Mouse (Mus musculus): Measurements from ENCODE around the gene Ehd4. TPM values are rescaled to one million over a fixed set of nuclear protein-coding genes. Genes with fewer than 3 reads are reported as not detected.
A peak's percentile ranks its signal among the peaks of the same experiment; 100 is the strongest.

The Ehd4 gene
- total and polyA plus RNA-seq, 3 experiments: 8.1 to 27.7 (median 9.8) TPM

DNA sequence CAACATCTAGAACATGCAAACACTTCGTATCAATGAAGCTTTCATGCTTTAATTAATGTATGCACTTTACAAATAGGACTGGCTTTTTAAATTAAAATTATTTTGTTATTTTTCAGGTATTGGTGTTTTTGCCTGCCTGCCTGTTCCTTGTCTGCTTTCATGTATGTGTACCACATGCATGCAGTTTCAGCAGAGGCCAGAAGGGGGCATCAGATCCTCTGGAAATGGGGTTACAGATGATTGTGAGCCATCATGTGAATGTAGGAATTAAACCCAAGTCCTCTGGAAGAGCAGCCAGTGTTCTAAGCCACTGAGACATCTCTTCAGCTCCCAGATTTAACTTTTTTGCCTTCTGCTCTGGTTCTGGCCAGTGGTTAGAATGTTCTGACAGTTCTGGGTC is 33.2 kb upstream of the Ehd4 start:
- in situ Hi-C loops (cut with MboI; ENCODE audit: low pct_ligation_motif_present, low pct_unique_long_range_greater_than_20kb, low sequenced_read_pairs): no loop called here
- Histone ChIP-seq H3K4me3 (replicated peaks in 1 of 3; ENCODE audit: low read depth in 2 of 3, low read length in 2 of 3, poor library complexity in 1 of 3) (no peak overlapping the region), H3K27ac (ENCODE audit: insufficient read depth, low read depth) (no peak overlapping the region), H3K79me2 (replicated peaks; ENCODE audit: control insufficient read depth, extremely low read depth, insufficient read depth, poor library complexity, severe bottlenecking) (no peaks in the 10 kb centered on the region), H3K36me3 (replicated peaks in 1 of 2; ENCODE audit: control insufficient read depth in 1 of 2, insufficient read depth in 1 of 2, low read length in 1 of 2) (no peaks in the 10 kb centered on the region), H3K9me3 (replicated peaks; ENCODE audit: low read length) (peaks cover 11% of the 10 kb centered on the region), H3K4me1 (ENCODE audit: control insufficient read depth in 1 of 2, insufficient read depth in 2 of 2) (no peaks in the 10 kb centered on the region), H3K9ac (ENCODE audit: insufficient read depth, low read depth) (no peak overlapping the region), H3K27me3 (replicated peaks) (peaks cover 35% of the 10 kb centered on the region), H3K4me2 (ENCODE audit: insufficient read depth, low read depth, poor library complexity, severe bottlenecking) (no peak overlapping the region)
- no peak for DNase-seq (ENCODE audit: extremely low read depth)
- TF ChIP-seq SMC3 (IDR thresholded peaks at IDR 0.05; ENCODE audit: low read depth, low read length) (peak; percentile 37), CHD2 (IDR thresholded peaks at IDR 0.05; ENCODE audit: low read length) (no peak), RAD21 (IDR thresholded peaks at IDR 0.05; ENCODE audit: low read depth, low read length) (peak; percentile 46), ZNF384 (IDR thresholded peaks at IDR 0.05; ENCODE audit: low read depth, low read length) (no peak), CTCF (conservative IDR thresholded peaks at IDR 0.05 in 1 of 2, IDR thresholded peaks at IDR 0.05 in 1 of 2; ENCODE audit: low read depth in 2 of 2, low read length in 2 of 2) (peak; percentile 19 to 57; a peak in 3 of 4 replicates)
- dilution Hi-C loops (cut with MboI; ENCODE audit: extremely low pct_ligation_motif_present, extremely low pct_unique_long_range_greater_than_20kb, low sequenced_read_pairs): no loop called here

GRCm38 (mm10) chr2:120185527-120186276 is 31.3 kb upstream of the Ehd4 start:
- Histone ChIP-seq H3K27ac (ENCODE audit: insufficient read depth, low read depth) (no peak overlapping the region), H3K4me3 (replicated peaks in 1 of 3; ENCODE audit: low read depth in 2 of 3, low read length in 2 of 3, poor library complexity in 1 of 3) (no peak overlapping the region), H3K36me3 (replicated peaks in 1 of 2; ENCODE audit: control insufficient read depth in 1 of 2, insufficient read depth in 1 of 2, low read length in 1 of 2) (no peaks in the 10 kb centered on the region), H3K4me2 (ENCODE audit: insufficient read depth, low read depth, poor library complexity, severe bottlenecking) (no peak overlapping the region), H3K79me2 (replicated peaks; ENCODE audit: control insufficient read depth, extremely low read depth, insufficient read depth, poor library complexity, severe bottlenecking) (no peaks in the 10 kb centered on the region), H3K9ac (ENCODE audit: insufficient read depth, low read depth) (no peak overlapping the region), H3K4me1 (ENCODE audit: control insufficient read depth in 1 of 2, insufficient read depth in 2 of 2) (no peaks in the 10 kb centered on the region), H3K27me3 (replicated peaks) (peaks cover 26% of the 10 kb centered on the region), H3K9me3 (replicated peaks; ENCODE audit: low read length) (peaks cover 3% of the 10 kb centered on the region)
- DNase-seq (ENCODE audit: extremely low read depth): no peak
- in situ Hi-C loops (cut with MboI; ENCODE audit: low pct_ligation_motif_present, low pct_unique_long_range_greater_than_20kb, low sequenced_read_pairs) (no loop called here), dilution Hi-C loops (cut with MboI; ENCODE audit: extremely low pct_ligation_motif_present, extremely low pct_unique_long_range_greater_than_20kb, low sequenced_read_pairs) (no loop called here)
- TF ChIP-seq SMC3 (IDR thresholded peaks at IDR 0.05; ENCODE audit: low read depth, low read length) (peak; percentile 15; the same call in 1 of the 2 replicates), MAFK (IDR thresholded peaks at IDR 0.05; ENCODE audit: insufficient replicate concordance, low read length) (no peak), CTCF (conservative IDR thresholded peaks at IDR 0.05 in 1 of 2, IDR thresholded peaks at IDR 0.05 in 1 of 2; ENCODE audit: low read depth in 2 of 2, low read length in 2 of 2) (peak; percentile 15 to 56; a peak in 2 of 4 replicates), RAD21 (IDR thresholded peaks at IDR 0.05; ENCODE audit: low read depth, low read length) (peak; percentile 43)

DNA sequence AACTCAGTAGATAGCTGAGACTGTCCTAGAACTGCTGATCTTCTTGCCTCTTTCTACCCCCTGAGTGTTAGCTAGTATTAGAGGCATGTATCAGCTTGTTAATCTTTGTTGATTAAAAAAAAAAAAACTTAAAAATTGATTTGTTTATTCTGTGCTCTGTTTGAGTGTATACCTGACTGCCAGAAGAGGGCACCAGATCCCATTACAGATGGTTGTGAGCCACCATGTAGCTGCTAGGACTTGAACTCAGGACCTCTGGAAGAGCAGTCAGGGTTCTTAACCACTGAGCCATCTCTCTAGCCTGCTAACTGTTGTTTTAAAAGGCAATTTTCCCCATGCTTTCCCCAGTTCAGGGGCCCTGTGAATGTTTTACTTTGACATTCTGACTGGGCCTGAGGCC is 24.5 kb upstream of the Ehd4 start:
- no peak for TF ChIP-seq POLR2AphosphoS2 (IDR thresholded peaks at IDR 0.05; ENCODE audit: low read depth, low read length)
- peak; percentile 19 for TF ChIP-seq RAD21 (IDR thresholded peaks at IDR 0.05; ENCODE audit: low read depth, low read length)
- TF ChIP-seq RCOR1 (conservative IDR thresholded peaks at IDR 0.05; ENCODE audit: low read depth, low read length): no peak
- TF ChIP-seq CTCF (conservative IDR thresholded peaks at IDR 0.05 in 1 of 2, IDR thresholded peaks at IDR 0.05 in 1 of 2; ENCODE audit: low read depth in 2 of 2, low read length in 2 of 2): peak in 1 of 2 experiments; percentile 40; a peak in 2 of 4 replicates

More for the DNA sequence above, 24.5 kb upstream of the Ehd4 start:
- in situ Hi-C loops (cut with MboI; ENCODE audit: low pct_ligation_motif_present, low pct_unique_long_range_greater_than_20kb, low sequenced_read_pairs): loop anchor here (5.0 kb wide), 1 partner anchor 88 kb away; no protein-coding TSS in a partner anchor
- no peak overlapping the region for H3K27ac ChIP-seq (ENCODE audit: insufficient read depth, low read depth)
- H3K79me2 ChIP-seq (replicated peaks; ENCODE audit: control insufficient read depth, extremely low read depth, insufficient read depth, poor library complexity, severe bottlenecking): no peaks in the 10 kb centered on the region
- H3K9ac ChIP-seq (ENCODE audit: insufficient read depth, low read depth): no peak overlapping the region
- H3K36me3 ChIP-seq (replicated peaks in 1 of 2; ENCODE audit: control insufficient read depth in 1 of 2, insufficient read depth in 1 of 2, low read length in 1 of 2): no peaks in the 10 kb centered on the region
- H3K9me3 ChIP-seq (replicated peaks; ENCODE audit: low read length): no peaks in the 10 kb centered on the region
- no peaks in the 10 kb centered on the region for H3K4me1 ChIP-seq (ENCODE audit: control insufficient read depth in 1 of 2, insufficient read depth in 2 of 2)
- dilution Hi-C loops (cut with MboI; ENCODE audit: extremely low pct_ligation_motif_present, extremely low pct_unique_long_range_greater_than_20kb, low sequenced_read_pairs): no loop called here
- DNase-seq (ENCODE audit: extremely low read depth): no peak
- no peak overlapping the region for H3K4me2 ChIP-seq (ENCODE audit: insufficient read depth, low read depth, poor library complexity, severe bottlenecking)
- H3K27me3 ChIP-seq (replicated peaks): peaks cover 2% of the 10 kb centered on the region
- no peak overlapping the region for H3K4me3 ChIP-seq (replicated peaks in 1 of 3; ENCODE audit: low read depth in 2 of 3, low read length in 2 of 3, poor library complexity in 1 of 3)

All from CH12.LX (cell line).